Mouse (Mus musculus): Measurements from ENCODE around the gene Slc9a1. TPM values are rescaled to one million over a fixed set of nuclear protein-coding genes. Genes with fewer than 3 reads are reported as not detected.

The Slc9a1 gene
- polyA plus RNA-seq (2016; fragmentation: Nextera tagmentation; extraction: Ambion mirVana) = 7.3 and 7.8 TPM in 2 replicates

- H3K36me3 ChIP-seq = peaks cover under 1% of the 10 kb centered on the region
- peak within 1 kb of the TSS; percentile 86 for H3K4me3 ChIP-seq (replicated peaks)
- no peaks in the 10 kb centered on the region for H3K9me3 ChIP-seq
- peaks cover 40% of the 10 kb centered on the region for H3K4me1 ChIP-seq (replicated peaks)
- peak within 1 kb of the TSS; percentile 70 for H3K4me2 ChIP-seq
- H3K27me3 ChIP-seq = no peaks in the 10 kb centered on the region
- WGBS = under 1% methylated on average over 40 of the region's 40 CpGs
- peak; percentile 94 for ATAC-seq (ENCODE audit: insufficient number of reproducible peaks, insufficient read depth, low FRiP score, low TSS enrichment, low read depth)
- H3K27ac ChIP-seq = peak within 1 kb of the TSS; percentile 87
- peak within 1 kb of the TSS; percentile 93 for H3K9ac ChIP-seq (replicated peaks)
Observed at GRCm38 (mm10) chr4:133369553-133370297, at the start of gene Slc9a1. Gene Slc9a1 (plus strand): TSS chr4:133369706.

- no peak for ATAC-seq (ENCODE audit: insufficient number of reproducible peaks, insufficient read depth, low FRiP score, low TSS enrichment, low read depth)
- no peak overlapping the region for H3K4me3 ChIP-seq (replicated peaks)
- no peak overlapping the region for H3K9ac ChIP-seq (replicated peaks)
- H3K4me2 ChIP-seq = no peak overlapping the region
- H3K27me3 ChIP-seq = no peaks in the 10 kb centered on the region
- no peak overlapping the region for H3K27ac ChIP-seq
- 80% methylated on average over 7 of the region's 7 CpGs for WGBS
- H3K9me3 ChIP-seq = no peaks in the 10 kb centered on the region
- peaks cover 15% of the 10 kb centered on the region for H3K4me1 ChIP-seq (replicated peaks)
- H3K36me3 ChIP-seq = peaks cover 11% of the 10 kb centered on the region; the same call in 1 of the 2 replicates
Observed at GRCm38 (mm10) chr4:133328129-133328528, 41.4 kb upstream of the Slc9a1 start.

- Histone ChIP-seq H3K27me3 (no peaks in the 10 kb centered on the region), H3K27ac (no peak overlapping the region), H3K9me3 (no peaks in the 10 kb centered on the region), H3K36me3 (peaks cover 7% of the 10 kb centered on the region; the same call in 1 of the 2 replicates), H3K9ac (replicated peaks) (no peak overlapping the region), H3K4me2 (no peak overlapping the region), H3K4me1 (replicated peaks) (peaks cover 15% of the 10 kb centered on the region), H3K4me3 (replicated peaks) (no peak overlapping the region)
- WGBS = 58% methylated on average over 4 of the region's 4 CpGs
- ATAC-seq (ENCODE audit: insufficient number of reproducible peaks, insufficient read depth, low FRiP score, low TSS enrichment, low read depth) = no peak
Observed at GRCm38 (mm10) chr4:133330296-133330695, 39.2 kb upstream of the Slc9a1 start.

GRCm38 (mm10) chr4:133333306-133333705 is 36.2 kb upstream of the Slc9a1 start:
- Histone ChIP-seq H3K27me3 (no peaks in the 10 kb centered on the region), H3K4me3 (replicated peaks) (no peak overlapping the region), H3K36me3 (peaks cover 8% of the 10 kb centered on the region; the same call in 1 of the 2 replicates), H3K4me2 (no peak overlapping the region), H3K27ac (0 out of 2 replicates have a peak overlapping the region, but pooled peaks have one; percentile 31), H3K9ac (replicated peaks) (no peak overlapping the region), H3K4me1 (replicated peaks) (peaks cover 15% of the 10 kb centered on the region), H3K9me3 (no peaks in the 10 kb centered on the region)
- ATAC-seq (ENCODE audit: insufficient number of reproducible peaks, insufficient read depth, low FRiP score, low TSS enrichment, low read depth) = no peak
- WGBS = 56% methylated on average over 6 of the region's 6 CpGs

GRCm38 (mm10) chr4:133337833-133338520 is 31.5 kb upstream of the Slc9a1 start:
- Histone ChIP-seq H3K9ac (replicated peaks) (peak overlapping the region; percentile 89), H3K4me2 (peak overlapping the region; percentile 76), H3K27me3 (peaks cover 1% of the 10 kb centered on the region; the same call in 1 of the 2 replicates), H3K9me3 (no peaks in the 10 kb centered on the region), H3K36me3 (peaks cover 4% of the 10 kb centered on the region; the same call in 1 of the 2 replicates), H3K4me1 (replicated peaks) (peaks cover 6% of the 10 kb centered on the region), H3K4me3 (replicated peaks) (peak overlapping the region; percentile 93), H3K27ac (no peak overlapping the region)
- WGBS = 14% methylated on average over 14 of the region's 14 CpGs
- no peak for ATAC-seq (ENCODE audit: insufficient number of reproducible peaks, insufficient read depth, low FRiP score, low TSS enrichment, low read depth)

- Histone ChIP-seq H3K27me3 (peaks cover 6% of the 10 kb centered on the region; the same call in 1 of the 2 replicates), H3K9me3 (no peaks in the 10 kb centered on the region), H3K36me3 (peaks cover 4% of the 10 kb centered on the region; the same call in 1 of the 2 replicates), H3K9ac (replicated peaks) (peak overlapping the region; percentile 89), H3K27ac (peak overlapping the region; percentile 76), H3K4me2 (peak overlapping the region; percentile 76), H3K4me3 (replicated peaks) (peak overlapping the region; percentile 93), H3K4me1 (replicated peaks) (peaks cover 6% of the 10 kb centered on the region)
- 1% methylated on average over 39 of the region's 39 CpGs for WGBS
- peak; percentile 30 for ATAC-seq (ENCODE audit: insufficient number of reproducible peaks, insufficient read depth, low FRiP score, low TSS enrichment, low read depth)
Observed at GRCm38 (mm10) chr4:133338521-133339095, 30.9 kb upstream of the Slc9a1 start.

GRCm38 (mm10) chr4:133339148-133339749 is 30.3 kb upstream of the Slc9a1 start:
- peak; percentile 95 for ATAC-seq (ENCODE audit: insufficient number of reproducible peaks, insufficient read depth, low FRiP score, low TSS enrichment, low read depth)
- peak overlapping the region; percentile 76 for H3K4me2 ChIP-seq
- H3K4me1 ChIP-seq (replicated peaks) = peaks cover 6% of the 10 kb centered on the region
- H3K36me3 ChIP-seq = peaks cover 4% of the 10 kb centered on the region; the same call in 1 of the 2 replicates
- under 1% methylated on average over 59 of the region's 60 CpGs for WGBS
- H3K9me3 ChIP-seq = no peaks in the 10 kb centered on the region
- peak overlapping the region; percentile 89 for H3K9ac ChIP-seq (replicated peaks)
- H3K4me3 ChIP-seq (replicated peaks) = peak overlapping the region; percentile 93
- H3K27ac ChIP-seq = peak overlapping the region; percentile 76
- H3K27me3 ChIP-seq = peaks cover 6% of the 10 kb centered on the region; the same call in 1 of the 2 replicates

GRCm38 (mm10) chr4:133340217-133340616 is 29.3 kb upstream of the Slc9a1 start:
- no peak overlapping the region for H3K27ac ChIP-seq
- no peak overlapping the region for H3K4me2 ChIP-seq
- no peak overlapping the region for H3K9ac ChIP-seq (replicated peaks)
- H3K27me3 ChIP-seq = peaks cover 6% of the 10 kb centered on the region; the same call in 1 of the 2 replicates
- WGBS = 82% methylated on average over 2 of the region's 2 CpGs
- H3K4me1 ChIP-seq (replicated peaks) = peaks cover 6% of the 10 kb centered on the region
- no peaks in the 10 kb centered on the region for H3K9me3 ChIP-seq
- H3K36me3 ChIP-seq = peaks cover 2% of the 10 kb centered on the region; the same call in 1 of the 2 replicates
- no peak for ATAC-seq (ENCODE audit: insufficient number of reproducible peaks, insufficient read depth, low FRiP score, low TSS enrichment, low read depth)
- no peak overlapping the region for H3K4me3 ChIP-seq (replicated peaks)

- no peak overlapping the region for H3K4me3 ChIP-seq (replicated peaks)
- no peak overlapping the region for H3K4me2 ChIP-seq
- no peak for ATAC-seq (ENCODE audit: insufficient number of reproducible peaks, insufficient read depth, low FRiP score, low TSS enrichment, low read depth)
- no peaks in the 10 kb centered on the region for H3K9me3 ChIP-seq
- 9% methylated on average over 4 of the region's 4 CpGs for WGBS
- H3K36me3 ChIP-seq = no peaks in the 10 kb centered on the region
- no peak overlapping the region for H3K27ac ChIP-seq
- H3K4me1 ChIP-seq (replicated peaks) = no peaks in the 10 kb centered on the region; the same call in 1 of the 2 replicates
- H3K27me3 ChIP-seq = peaks cover 6% of the 10 kb centered on the region; the same call in 1 of the 2 replicates
- no peak overlapping the region for H3K9ac ChIP-seq (replicated peaks)
Observed at GRCm38 (mm10) chr4:133344112-133344511, 25.4 kb upstream of the Slc9a1 start.

- no peak overlapping the region for H3K27ac ChIP-seq
- no peak for ATAC-seq (ENCODE audit: insufficient number of reproducible peaks, insufficient read depth, low FRiP score, low TSS enrichment, low read depth)
Observed at GRCm38 (mm10) chr4:133345702-133346101, 23.8 kb upstream of the Slc9a1 start.

More at GRCm38 (mm10) chr4:133345702-133346101, 23.8 kb upstream of the Slc9a1 start:
- Histone ChIP-seq H3K4me3 (replicated peaks) (no peak overlapping the region), H3K27me3 (peaks cover 6% of the 10 kb centered on the region; the same call in 1 of the 2 replicates), H3K36me3 (no peaks in the 10 kb centered on the region), H3K4me2 (no peak overlapping the region), H3K9ac (replicated peaks) (no peak overlapping the region), H3K9me3 (no peaks in the 10 kb centered on the region), H3K4me1 (replicated peaks) (no peaks in the 10 kb centered on the region)
- WGBS = 87% methylated on average over 6 of the region's 6 CpGs
